Mouse (Mus musculus) testis, adult 2 months (tissue): ENCODE results near the gene Hba-x. TPM values are rescaled to one million over a fixed set of nuclear protein-coding genes. Genes with fewer than 3 reads are reported as not detected.
"Not testable (repeated sequence)": the region's sequence is repeated elsewhere in the genome, so short reads cannot be mapped to it uniquely, and the experiment has no call there.

Source experiments
- H3K27ac ChIP-seq: fragments of 200-500 bp; 2 replicates; pipeline ENCODE4 v1.5.1; 2012; ENCODE audit warnings: low read depth, low read length; ENCODE audit not compliant: control insufficient read depth, insufficient read depth
- H3K27me3 ChIP-seq: fragments of 200-500 bp; 2 replicates; pipeline ENCODE4 v1.6.1; 2012; ENCODE audit warnings: mild to moderate bottlenecking, low read length, moderate library complexity; ENCODE audit not compliant: control insufficient read depth, insufficient read depth
- H3K36me3 ChIP-seq: fragments of 200-500 bp; 2 replicates; pipeline ENCODE4 v1.6.1; 2012; ENCODE audit warnings: mild to moderate bottlenecking, low read length; ENCODE audit not compliant: control insufficient read depth, insufficient read depth
- H3K4me1 ChIP-seq: fragments of 200-500 bp; 2 replicates; pipeline ENCODE4 v1.6.1; 2012; ENCODE audit warnings: low read length; ENCODE audit not compliant: control insufficient read depth, insufficient read depth
- H3K4me3 ChIP-seq: fragments of 200-500 bp; 2 replicates; pipeline ENCODE4 v1.5.1; 2012; ENCODE audit warnings: low read depth, mild to moderate bottlenecking, low read length, moderate library complexity, mixed read lengths; ENCODE audit not compliant: control insufficient read depth
- CTCF ChIP-seq: fragments of 200-500 bp; IDR thresholded peaks from 2 replicates; pipeline ENCODE4 v1.5.1; 2012; ENCODE audit warnings: low read depth, mild to moderate bottlenecking, inconsistent platforms, low read length, moderate library complexity; ENCODE audit not compliant: control insufficient read depth, insufficient read depth, insufficient replicate concordance
- POLR2A ChIP-seq: fragments of 200-500 bp; IDR thresholded peaks from 2 replicates; pipeline ENCODE4 v1.6.1; 2012; ENCODE audit warnings: low read depth, mild to moderate bottlenecking, inconsistent platforms, low read length, moderate library complexity; ENCODE audit not compliant: control insufficient read depth
- polyA plus RNA-seq: library from polyadenylated mRNA; depleted of rRNA; stranded (reverse); fragments of >200 nt; gene quantifications from 2 replicates; pipeline ENCODE4 v1.2.3, GENCODE M21; 2012

The Hba-x gene
- polyA plus RNA-seq, 1 experiment: not detected

- H3K36me3 ChIP-seq: no peaks in the 10 kb centered on the region
- no peak overlapping the region for H3K27ac ChIP-seq
- H3K27me3 ChIP-seq: no peaks in the 10 kb centered on the region
- no peaks in the 10 kb centered on the region for H3K4me1 ChIP-seq
- H3K4me3 ChIP-seq: no peak overlapping the region
- TF ChIP-seq CTCF (no peak), POLR2A (no peak)
Observed at GRCm38 (mm10) chr11:32278458-32278957, 2.3 kb downstream of the Hba-x start.

- Histone ChIP-seq H3K27me3 (no peaks in the 10 kb centered on the region), H3K4me3 (no peak overlapping the region), H3K4me1 (no peaks in the 10 kb centered on the region), H3K36me3 (no peaks in the 10 kb centered on the region), H3K27ac (no peak overlapping the region)
- TF ChIP-seq CTCF: no peak
- no peak for TF ChIP-seq POLR2A
Observed at GRCm38 (mm10) chr11:32280646-32281045, 4.4 kb downstream of the Hba-x start.

GRCm38 (mm10) chr11:32281416-32282144 lies 5.4 kb downstream of the Hba-x start:
- H3K36me3 ChIP-seq: no peaks in the 10 kb centered on the region
- no peak for TF ChIP-seq POLR2A
- no peak for TF ChIP-seq CTCF
- H3K4me1 ChIP-seq: no peaks in the 10 kb centered on the region
- H3K4me3 ChIP-seq: no peak overlapping the region
- H3K27me3 ChIP-seq: no peaks in the 10 kb centered on the region
- H3K27ac ChIP-seq: no peak overlapping the region

DNA sequence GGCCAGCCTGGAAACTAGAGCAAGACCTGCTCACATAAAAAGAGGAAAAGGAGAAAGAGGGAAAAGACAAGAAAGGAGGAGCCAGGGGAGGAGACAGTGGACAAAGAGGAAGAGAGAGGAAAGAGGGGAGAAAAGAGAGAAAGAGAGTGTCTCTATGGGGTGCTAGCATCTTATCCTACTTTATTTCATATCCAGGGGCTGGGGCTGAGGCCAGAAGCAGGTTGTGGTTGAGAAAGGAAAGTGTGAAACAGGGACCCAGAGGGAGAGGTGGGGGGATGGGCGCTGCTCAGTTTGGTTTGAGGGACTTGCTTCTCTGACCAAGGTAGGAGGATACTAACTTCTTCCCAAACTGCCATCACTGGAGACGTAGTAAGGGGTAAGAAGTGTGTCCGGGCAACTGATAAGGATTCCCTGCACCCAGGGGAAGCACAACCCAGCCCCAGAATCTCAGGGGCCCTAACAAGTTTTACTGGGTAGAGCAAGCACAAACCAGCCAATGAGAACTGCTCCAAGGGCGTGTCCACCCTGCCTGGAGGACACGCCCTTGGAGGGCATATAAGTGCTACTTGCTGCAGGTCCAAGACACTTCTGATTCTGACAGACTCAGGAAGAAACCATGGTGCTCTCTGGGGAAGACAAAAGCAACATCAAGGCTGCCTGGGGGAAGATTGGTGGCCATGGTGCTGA lies 7.0 kb downstream of the Hba-x start, which contains the start of gene Hba-a1:
Gene Hba-a1 (plus strand): TSS at position 421 of the 687 bp plus-strand sequence.
- not testable (repeated sequence) for H3K27ac ChIP-seq, H3K27me3 ChIP-seq, H3K4me1 ChIP-seq, H3K4me3 ChIP-seq, H3K36me3 ChIP-seq

- not testable (repeated sequence) for H3K27ac ChIP-seq, H3K4me1 ChIP-seq, H3K27me3 ChIP-seq, H3K4me3 ChIP-seq, H3K36me3 ChIP-seq
Observed at GRCm38 (mm10) chr11:32284582-32284981, 8.4 kb downstream of the Hba-x start.

GRCm38 (mm10) chr11:32285031-32285775 lies 9.0 kb downstream of the Hba-x start:
- Histone ChIP-seq H3K27ac (no peak overlapping the region), H3K4me1 (no peaks in the 10 kb centered on the region; the same call in 1 of the 2 replicates), H3K27me3 (no peaks in the 10 kb centered on the region), H3K4me3 (no peak overlapping the region), H3K36me3 (no peaks in the 10 kb centered on the region)
- TF ChIP-seq CTCF (no peak), POLR2A (no peak)

DNA sequence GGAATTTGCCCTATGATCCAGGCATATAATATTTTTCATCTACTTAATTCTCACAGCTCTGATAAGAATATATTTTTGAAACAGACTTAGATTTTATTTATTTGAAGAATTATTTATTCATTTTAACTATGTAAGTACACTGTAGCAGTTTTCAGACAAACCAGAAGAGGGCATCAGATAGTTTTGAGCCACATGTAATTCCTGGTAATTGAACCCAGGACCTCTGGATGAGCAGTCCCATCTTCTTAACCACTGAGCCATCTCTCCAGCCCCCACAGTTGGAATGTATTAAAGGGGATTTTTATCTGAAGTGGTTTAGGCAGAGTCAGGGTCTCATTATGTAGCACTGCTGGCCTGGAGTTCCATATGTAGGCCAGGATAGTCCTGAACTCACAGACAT lies 9.7 kb downstream of the Hba-x start:
- not testable (repeated sequence) for H3K27me3 ChIP-seq, H3K27ac ChIP-seq, H3K4me3 ChIP-seq, H3K4me1 ChIP-seq, H3K36me3 ChIP-seq
